Mouse (Mus musculus) bone marrow macrophage, adult 2 months (primary cell): ENCODE data around the gene Hoxc5.

Experiments used
- CTCF ChIP-seq: IDR thresholded peaks from 2 replicates; pipeline ENCODE4 v1.5.1; 2012; ENCODE audit warnings: low read depth, mild to moderate bottlenecking, low read length, moderate library complexity
- POLR2A ChIP-seq: IDR thresholded peaks from 2 replicates; pipeline ENCODE4 v1.6.1; 2012; ENCODE audit warnings: mild to moderate bottlenecking, low read depth, low read length, borderline replicate concordance

DNA sequence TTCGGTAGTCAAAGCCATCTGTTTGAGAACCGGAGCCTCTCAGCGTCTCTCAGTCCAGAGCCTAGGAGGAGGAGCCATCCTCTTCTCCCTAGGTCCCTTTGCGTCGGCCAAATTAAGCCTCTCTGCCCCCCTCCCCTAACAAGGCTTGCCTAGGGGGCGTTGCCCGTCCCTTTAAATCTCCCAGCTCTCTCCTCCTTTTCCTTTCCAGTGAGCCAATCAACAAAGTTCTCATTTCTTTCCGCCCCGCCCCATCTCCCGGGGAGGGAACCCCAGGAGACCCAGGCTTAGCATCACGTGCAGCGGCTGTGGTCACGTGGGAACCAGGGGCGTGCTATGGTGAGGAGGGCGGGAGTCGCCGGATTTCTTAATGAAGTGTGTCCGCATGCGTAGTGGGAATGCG, 46.6 kb upstream of the Hoxc5 start:
- TF ChIP-seq CTCF (no peak), POLR2A (no peak)
